Mouse (Mus musculus): ENCODE results near the gene Mast2. TPM values are rescaled to one million over a fixed set of nuclear protein-coding genes. Genes with fewer than 3 reads are reported as not detected.

Mast2 gene
- polyA plus RNA-seq, 1 experiment from 2014 or later: 4.7 TPM

GRCm38 (mm10) chr4:116463231-116464125 is 505 bp downstream of the Mast2 start:
- under 1% methylated on average over 57 of the region's 74 CpGs for WGBS (ENCODE audit: insufficient replicate concordance)
- DNase-seq: peak; percentile 40
- Histone ChIP-seq H3K4me2 (peak overlapping the region; percentile 88), H3K36me3 (no peaks in the 10 kb centered on the region), H3K9ac (peak overlapping the region; percentile 97), H3K4me3 (replicated peaks) (peak overlapping the region; percentile 92), H3K9me3 (replicated peaks) (no peaks in the 10 kb centered on the region), H3K27me3 (no peaks in the 10 kb centered on the region), H3K27ac (peak overlapping the region; percentile 84), H3K4me1 (replicated peaks) (peaks cover 40% of the 10 kb centered on the region)
- ATAC-seq (ENCODE audit: low read depth): peak; percentile 62

GRCm38 (mm10) chr4:116461943-116462342 is 2.0 kb downstream of the Mast2 start:
- H3K36me3 ChIP-seq: no peaks in the 10 kb centered on the region
- ATAC-seq (ENCODE audit: low read depth): no peak
- DNase-seq: no peak
- H3K9me3 ChIP-seq (replicated peaks): no peaks in the 10 kb centered on the region
- peaks cover 40% of the 10 kb centered on the region for H3K4me1 ChIP-seq (replicated peaks)
- WGBS (ENCODE audit: insufficient replicate concordance): 81% methylated on average over 3 of the region's 3 CpGs
- H3K27me3 ChIP-seq: no peaks in the 10 kb centered on the region
- H3K27ac ChIP-seq: no peak overlapping the region
- peak overlapping the region; percentile 88; the same call in 1 of the 2 replicates for H3K4me2 ChIP-seq
- H3K4me3 ChIP-seq (replicated peaks): 0 out of 2 replicates have a peak overlapping the region, but pooled peaks have one; percentile 92
- H3K9ac ChIP-seq: peak overlapping the region; percentile 97; the same call in 1 of the 2 replicates

- no peaks in the 10 kb centered on the region for H3K27me3 ChIP-seq
- peaks cover 7% of the 10 kb centered on the region; the same call in 1 of the 2 replicates for H3K4me1 ChIP-seq (replicated peaks)
- no peak for DNase-seq
- no peak overlapping the region for H3K4me2 ChIP-seq
- ATAC-seq (ENCODE audit: low read depth): no peak
- no peak overlapping the region for H3K4me3 ChIP-seq (replicated peaks)
- peaks cover 9% of the 10 kb centered on the region; the same call in 1 of the 2 replicates for H3K36me3 ChIP-seq
- no peak overlapping the region for H3K27ac ChIP-seq
- H3K9ac ChIP-seq: no peak overlapping the region
- no peaks in the 10 kb centered on the region for H3K9me3 ChIP-seq (replicated peaks)
Observed at GRCm38 (mm10) chr4:116451553-116451952, 12.4 kb downstream of the Mast2 start.

GRCm38 (mm10) chr4:116449951-116450350 is 14.0 kb downstream of the Mast2 start:
- DNase-seq (no peak), ATAC-seq (ENCODE audit: low read depth) (no peak)
- Histone ChIP-seq H3K4me3 (replicated peaks) (no peak overlapping the region), H3K9ac (no peak overlapping the region), H3K4me1 (replicated peaks) (peaks cover 7% of the 10 kb centered on the region; the same call in 1 of the 2 replicates), H3K4me2 (no peak overlapping the region), H3K27me3 (no peaks in the 10 kb centered on the region), H3K36me3 (peaks cover 9% of the 10 kb centered on the region; the same call in 1 of the 2 replicates), H3K9me3 (replicated peaks) (no peaks in the 10 kb centered on the region), H3K27ac (no peak overlapping the region)

- Histone ChIP-seq H3K4me1 (replicated peaks) (peaks cover 7% of the 10 kb centered on the region; the same call in 1 of the 2 replicates), H3K27ac (no peak overlapping the region), H3K36me3 (peaks cover 7% of the 10 kb centered on the region; the same call in 1 of the 2 replicates), H3K27me3 (no peaks in the 10 kb centered on the region), H3K4me3 (replicated peaks) (no peak overlapping the region), H3K9ac (no peak overlapping the region), H3K4me2 (no peak overlapping the region), H3K9me3 (replicated peaks) (no peaks in the 10 kb centered on the region)
- peak; percentile 43 for DNase-seq
- ATAC-seq (ENCODE audit: low read depth): no peak
- 41% methylated on average over 8 of the region's 8 CpGs for WGBS (ENCODE audit: insufficient replicate concordance)
Observed at GRCm38 (mm10) chr4:116448673-116449072, 15.3 kb downstream of the Mast2 start.

GRCm38 (mm10) chr4:116439383-116439782 is 24.6 kb downstream of the Mast2 start:
- Histone ChIP-seq H3K4me3 (replicated peaks) (no peak overlapping the region), H3K9ac (no peak overlapping the region), H3K9me3 (replicated peaks) (no peaks in the 10 kb centered on the region), H3K27me3 (no peaks in the 10 kb centered on the region), H3K36me3 (no peaks in the 10 kb centered on the region), H3K27ac (no peak overlapping the region), H3K4me2 (no peak overlapping the region), H3K4me1 (replicated peaks) (peaks cover 7% of the 10 kb centered on the region; the same call in 1 of the 2 replicates)
- DNase-seq (no peak), ATAC-seq (ENCODE audit: low read depth) (no peak)
- 94% methylated on average over 1 of the region's 1 CpGs for WGBS (ENCODE audit: insufficient replicate concordance)

GRCm38 (mm10) chr4:116438561-116438960 is 25.4 kb downstream of the Mast2 start:
- ATAC-seq (ENCODE audit: low read depth) (no peak), DNase-seq (no peak)
- H3K4me2 ChIP-seq: no peak overlapping the region
- H3K4me3 ChIP-seq (replicated peaks): no peak overlapping the region
- H3K9ac ChIP-seq: no peak overlapping the region
- no peaks in the 10 kb centered on the region for H3K27me3 ChIP-seq
- H3K36me3 ChIP-seq: no peaks in the 10 kb centered on the region
- peaks cover 7% of the 10 kb centered on the region; the same call in 1 of the 2 replicates for H3K4me1 ChIP-seq (replicated peaks)
- H3K27ac ChIP-seq: no peak overlapping the region
- no peaks in the 10 kb centered on the region for H3K9me3 ChIP-seq (replicated peaks)

- DNase-seq (no peak), ATAC-seq (ENCODE audit: low read depth) (no peak)
- 86% methylated on average over 4 of the region's 4 CpGs for WGBS (ENCODE audit: insufficient replicate concordance)
- no peaks in the 10 kb centered on the region for H3K27me3 ChIP-seq
- 0 out of 2 replicates have a peak, but pooled peaks cover 3% of the 10 kb centered on the region for H3K4me1 ChIP-seq (replicated peaks)
- H3K9me3 ChIP-seq (replicated peaks): no peaks in the 10 kb centered on the region
- no peak overlapping the region for H3K4me2 ChIP-seq
- no peak overlapping the region for H3K4me3 ChIP-seq (replicated peaks)
- H3K27ac ChIP-seq: no peak overlapping the region
- H3K36me3 ChIP-seq: no peaks in the 10 kb centered on the region
- H3K9ac ChIP-seq: no peak overlapping the region
Observed at GRCm38 (mm10) chr4:116435626-116436025, 28.4 kb downstream of the Mast2 start.

- 0 out of 2 replicates have a peak, but pooled peaks cover 8% of the 10 kb centered on the region for H3K36me3 ChIP-seq
- no peaks in the 10 kb centered on the region for H3K4me1 ChIP-seq (replicated peaks)
- no peak overlapping the region for H3K27ac ChIP-seq
- no peak overlapping the region for H3K4me2 ChIP-seq
- no peak overlapping the region for H3K9ac ChIP-seq
- H3K9me3 ChIP-seq (replicated peaks): no peaks in the 10 kb centered on the region
- no peak overlapping the region for H3K4me3 ChIP-seq (replicated peaks)
- DNase-seq (no peak), ATAC-seq (ENCODE audit: low read depth) (no peak)
- no peaks in the 10 kb centered on the region for H3K27me3 ChIP-seq
- 59% methylated on average over 1 of the region's 1 CpGs for WGBS (ENCODE audit: insufficient replicate concordance)
Observed at GRCm38 (mm10) chr4:116422186-116422585, 41.8 kb downstream of the Mast2 start.

- no peak overlapping the region for H3K9ac ChIP-seq
- 0 out of 2 replicates have a peak, but pooled peaks cover 8% of the 10 kb centered on the region for H3K36me3 ChIP-seq
- DNase-seq (no peak), ATAC-seq (ENCODE audit: low read depth) (no peak)
- H3K27ac ChIP-seq: no peak overlapping the region
- no peaks in the 10 kb centered on the region for H3K9me3 ChIP-seq (replicated peaks)
- no peaks in the 10 kb centered on the region for H3K27me3 ChIP-seq
- 82% methylated on average over 3 of the region's 3 CpGs for WGBS (ENCODE audit: insufficient replicate concordance)
- no peaks in the 10 kb centered on the region for H3K4me1 ChIP-seq (replicated peaks)
- H3K4me3 ChIP-seq (replicated peaks): no peak overlapping the region
- no peak overlapping the region for H3K4me2 ChIP-seq
Observed at GRCm38 (mm10) chr4:116421170-116421569, 42.8 kb downstream of the Mast2 start.

- ATAC-seq (ENCODE audit: low read depth) (no peak), DNase-seq (no peak)
- Histone ChIP-seq H3K4me2 (no peak overlapping the region), H3K9me3 (replicated peaks) (no peaks in the 10 kb centered on the region), H3K36me3 (no peaks in the 10 kb centered on the region), H3K27me3 (no peaks in the 10 kb centered on the region), H3K4me3 (replicated peaks) (no peak overlapping the region), H3K9ac (no peak overlapping the region), H3K27ac (no peak overlapping the region), H3K4me1 (replicated peaks) (peaks cover 15% of the 10 kb centered on the region)
- 33% methylated on average over 1 of the region's 1 CpGs for WGBS (ENCODE audit: insufficient replicate concordance)
Observed at GRCm38 (mm10) chr4:116412993-116413392, 51.0 kb downstream of the Mast2 start.

GRCm38 (mm10) chr4:116411401-116411800 is 52.6 kb downstream of the Mast2 start:
- Histone ChIP-seq H3K9ac (no peak overlapping the region), H3K4me2 (no peak overlapping the region), H3K36me3 (no peaks in the 10 kb centered on the region), H3K9me3 (replicated peaks) (no peaks in the 10 kb centered on the region), H3K27ac (no peak overlapping the region), H3K4me3 (replicated peaks) (no peak overlapping the region), H3K27me3 (no peaks in the 10 kb centered on the region), H3K4me1 (replicated peaks) (peaks cover 18% of the 10 kb centered on the region)
- ATAC-seq (ENCODE audit: low read depth) (no peak), DNase-seq (no peak)

Measured in liver, embryonic 13.5 days (tissue).